Mouse (Mus musculus) E14TG2a.4 (cell line): Measurements from ENCODE around the gene Klra4.
"Not testable (repeated sequence)": the region's sequence is repeated elsewhere in the genome, so short reads cannot be mapped to it uniquely, and the experiment has no call there.

Experiments
- CTCF ChIP-seq: conservative IDR thresholded peaks from 2 replicates; pipeline ENCODE4 v1.5.1; 2014; ENCODE audit warnings: low read length
- NANOG ChIP-seq: IDR thresholded peaks from 2 replicates; pipeline ENCODE4 v1.6.1; 2014; ENCODE audit warnings: borderline replicate concordance, low read length, mixed read lengths

- not testable (repeated sequence) for TF ChIP-seq CTCF, NANOG
Measured at GRCm38 (mm10) chr6:130031493-130032089, 35.5 kb downstream of the Klra4 start.
